Mouse (Mus musculus) megakaryocyte, embryonic 14.5 days (primary cell): ENCODE measurements around the gene Bahd1. TPM values are rescaled to one million over a fixed set of nuclear protein-coding genes. Genes with fewer than 3 reads are reported as not detected.

Source experiments
- H3K27me3 ChIP-seq: replicated peaks from 2 replicates; pipeline ENCODE3; 2012; ENCODE audit warnings: inconsistent platforms
- H3K36me3 ChIP-seq: replicated peaks from 2 replicates; pipeline ENCODE3; 2012; ENCODE audit warnings: low read length, inconsistent platforms, mixed read lengths
- H3K4me1 ChIP-seq: 2 replicates; pipeline ENCODE4 v1.6.1; 2012; ENCODE audit warnings: inconsistent platforms
- H3K4me3 ChIP-seq: replicated peaks from 2 replicates; pipeline ENCODE3; 2012; ENCODE audit warnings: moderate library complexity, mild to moderate bottlenecking, inconsistent platforms
- H3K9me3 ChIP-seq: 2 replicates; pipeline ENCODE4 v1.6.1; 2012; ENCODE audit warnings: inconsistent platforms
- FLI1 ChIP-seq: IDR thresholded peaks from 2 replicates; pipeline ENCODE4 v1.6.1; 2012; ENCODE audit warnings: low read length, inconsistent platforms, mixed read lengths
- GATA1 ChIP-seq: IDR thresholded peaks from 3 replicates; pipeline ENCODE4 v1.6.1; 2012; ENCODE audit warnings: mixed read lengths, low read length, inconsistent platforms, borderline replicate concordance
- polyA plus RNA-seq: library from polyadenylated mRNA; stranded (reverse); fragments of >175 nt; gene quantifications from 2 replicates; pipeline ENCODE4 v1.2.3, GENCODE M21; 2012; ENCODE audit warnings: low replicate concordance; ENCODE audit not compliant: insufficient read depth

Gene Bahd1
- polyA plus RNA-seq, 1 experiment, result 14.8 TPM

DNA sequence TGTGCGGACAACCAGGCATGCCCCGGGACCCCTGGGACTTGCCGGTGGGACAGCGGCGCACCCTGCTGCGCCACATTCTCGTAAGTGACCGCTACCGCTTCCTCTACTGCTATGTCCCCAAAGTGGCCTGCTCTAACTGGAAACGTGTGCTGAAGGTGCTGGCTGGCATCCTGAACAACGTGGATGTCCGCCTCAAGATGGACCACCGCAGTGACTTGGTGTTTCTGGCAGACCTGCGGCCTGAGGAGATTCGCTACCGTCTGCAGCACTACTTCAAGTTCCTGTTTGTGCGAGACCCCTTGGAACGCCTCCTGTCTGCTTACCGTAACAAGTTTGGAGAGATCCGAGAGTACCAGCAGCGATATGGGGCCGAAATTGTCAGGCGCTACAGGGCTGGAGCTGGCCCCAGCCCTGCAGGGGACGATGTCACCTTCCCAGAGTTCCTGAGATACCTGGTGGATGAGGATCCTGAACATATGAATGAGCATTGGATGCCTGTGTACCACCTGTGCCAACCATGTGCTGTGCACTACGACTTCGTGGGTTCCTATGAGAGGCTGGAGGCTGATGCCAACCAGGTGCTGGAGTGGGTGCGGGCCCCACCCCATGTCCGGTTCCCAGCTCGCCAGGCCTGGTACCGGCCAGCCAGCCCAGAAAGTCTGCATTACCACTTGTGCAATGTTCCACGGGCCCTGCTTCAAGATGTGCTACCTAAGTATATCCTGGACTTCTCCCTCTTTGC, 27.0 kb downstream of the Bahd1 start:
- Histone ChIP-seq H3K9me3 (no peaks in the 10 kb centered on the region), H3K4me1 (peaks cover 31% of the 10 kb centered on the region)
- TF ChIP-seq FLI1 (no peak), GATA1 (no peak)

GRCm38 (mm10) chr2:118941341-118941740, 41.2 kb downstream of the Bahd1 start:
- H3K4me3 ChIP-seq, result no peak overlapping the region
- no peaks in the 10 kb centered on the region for H3K36me3 ChIP-seq
- no peak for TF ChIP-seq FLI1
- TF ChIP-seq GATA1, result no peak
- H3K9me3 ChIP-seq, result peaks cover 9% of the 10 kb centered on the region
- H3K27me3 ChIP-seq, result peaks cover 35% of the 10 kb centered on the region
- H3K4me1 ChIP-seq, result no peaks in the 10 kb centered on the region

More for the DNA sequence above, 27.0 kb downstream of the Bahd1 start:
- Histone ChIP-seq H3K36me3 (peaks cover 33% of the 10 kb centered on the region), H3K27me3 (peaks cover 26% of the 10 kb centered on the region), H3K4me3 (peak overlapping the region; percentile 93)

GRCm38 (mm10) chr2:118943232-118943631, 43.1 kb downstream of the Bahd1 start:
- Histone ChIP-seq H3K36me3 (no peaks in the 10 kb centered on the region), H3K27me3 (peaks cover 42% of the 10 kb centered on the region)
- no peak for TF ChIP-seq GATA1
- no peak for TF ChIP-seq FLI1

GRCm38 (mm10) chr2:118948818-118949217, 48.6 kb downstream of the Bahd1 start:
- H3K4me3 ChIP-seq, result no peak overlapping the region
- TF ChIP-seq FLI1, result no peak
- no peak for TF ChIP-seq GATA1
- peaks cover 46% of the 10 kb centered on the region for H3K27me3 ChIP-seq
- peaks cover 8% of the 10 kb centered on the region for H3K9me3 ChIP-seq
- no peaks in the 10 kb centered on the region for H3K36me3 ChIP-seq
- H3K4me1 ChIP-seq, result no peaks in the 10 kb centered on the region

More at GRCm38 (mm10) chr2:118943232-118943631, 43.1 kb downstream of the Bahd1 start:
- Histone ChIP-seq H3K4me3 (no peak overlapping the region), H3K4me1 (no peaks in the 10 kb centered on the region), H3K9me3 (peaks cover 9% of the 10 kb centered on the region)

DNA sequence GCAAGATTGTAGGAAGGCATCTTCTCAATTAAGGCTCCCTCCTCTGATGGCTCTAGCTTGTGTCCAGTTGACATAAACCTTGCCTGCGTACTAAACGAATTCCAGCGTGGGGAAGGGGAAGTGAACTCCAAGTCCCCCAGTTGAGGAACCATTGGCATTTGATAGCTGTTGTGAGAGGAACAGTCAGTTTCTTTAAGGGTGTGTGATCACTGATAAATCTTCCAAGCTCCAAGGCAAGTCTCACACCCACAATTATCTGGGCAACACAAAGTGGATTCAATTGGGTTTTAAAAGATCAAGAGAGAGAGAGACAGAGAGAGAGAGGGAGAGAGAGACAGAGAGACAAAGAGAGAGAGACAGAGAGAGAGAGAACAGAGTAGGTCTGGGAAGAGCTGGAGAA, 49.5 kb downstream of the Bahd1 start:
- TF ChIP-seq GATA1 (no peak), FLI1 (no peak)
- H3K4me3 ChIP-seq, result no peak overlapping the region
- peaks cover 9% of the 10 kb centered on the region for H3K9me3 ChIP-seq
- no peaks in the 10 kb centered on the region for H3K4me1 ChIP-seq
- H3K36me3 ChIP-seq, result no peaks in the 10 kb centered on the region
- H3K27me3 ChIP-seq, result peaks cover 45% of the 10 kb centered on the region

DNA sequence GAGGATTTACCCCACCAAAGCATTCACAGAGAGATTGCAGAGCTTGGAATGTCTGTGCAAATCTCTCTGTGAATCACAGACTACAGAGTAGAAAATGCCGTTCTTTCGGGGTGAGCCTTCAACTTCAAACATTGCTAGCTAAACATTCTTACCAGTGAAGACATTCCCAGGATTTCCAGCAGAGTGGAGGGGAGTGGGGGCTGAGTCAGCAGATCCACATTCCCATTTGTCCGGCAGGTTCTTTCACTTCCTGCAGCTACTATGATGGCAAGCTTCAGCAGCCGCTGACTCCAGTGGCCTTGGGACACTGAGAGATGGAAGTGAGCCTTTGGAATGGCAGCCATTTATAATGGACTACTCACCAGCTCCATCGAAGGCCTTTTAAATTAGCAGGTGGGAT, 56.3 kb downstream of the Bahd1 start:
- Histone ChIP-seq H3K9me3 (peaks cover 9% of the 10 kb centered on the region), H3K4me3 (no peak overlapping the region), H3K4me1 (peaks cover 6% of the 10 kb centered on the region), H3K27me3 (peaks cover 25% of the 10 kb centered on the region), H3K36me3 (no peaks in the 10 kb centered on the region)
- no peak for TF ChIP-seq GATA1
- TF ChIP-seq FLI1, result no peak

DNA sequence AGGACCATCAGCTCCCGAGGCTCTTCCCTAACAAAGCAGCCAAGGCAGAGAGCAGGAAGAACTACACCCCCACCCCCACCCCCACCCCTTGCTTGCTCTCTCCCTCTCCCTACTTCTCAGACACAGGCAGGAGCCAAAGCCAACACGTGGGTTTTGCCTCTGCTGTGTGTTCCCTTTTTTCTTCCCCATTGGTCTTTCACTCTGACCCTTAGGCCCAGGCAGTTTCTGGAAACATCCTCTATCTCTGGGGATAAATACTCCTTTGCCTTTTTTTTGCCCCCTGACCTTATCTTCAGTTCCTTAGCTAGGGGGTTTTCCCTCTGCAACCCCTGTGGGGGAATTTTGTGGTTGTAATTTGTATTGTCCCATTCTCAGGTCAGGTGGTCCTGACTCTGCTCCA, 59.5 kb downstream of the Bahd1 start:
- peaks cover 11% of the 10 kb centered on the region for H3K4me1 ChIP-seq
- no peaks in the 10 kb centered on the region for H3K36me3 ChIP-seq
- TF ChIP-seq GATA1 (no peak), FLI1 (no peak)
- no peak overlapping the region for H3K4me3 ChIP-seq
- peaks cover 29% of the 10 kb centered on the region for H3K27me3 ChIP-seq
- H3K9me3 ChIP-seq, result no peaks in the 10 kb centered on the region

- no peaks in the 10 kb centered on the region for H3K9me3 ChIP-seq
- H3K4me3 ChIP-seq, result no peak overlapping the region
- no peak for TF ChIP-seq FLI1
- TF ChIP-seq GATA1, result no peak
- no peaks in the 10 kb centered on the region for H3K36me3 ChIP-seq
- peaks cover 29% of the 10 kb centered on the region for H3K27me3 ChIP-seq
- H3K4me1 ChIP-seq, result peaks cover 11% of the 10 kb centered on the region
These were observed 60.2 kb downstream of the Bahd1 start for GRCm38 (mm10) chr2:118960413-118960812.

DNA sequence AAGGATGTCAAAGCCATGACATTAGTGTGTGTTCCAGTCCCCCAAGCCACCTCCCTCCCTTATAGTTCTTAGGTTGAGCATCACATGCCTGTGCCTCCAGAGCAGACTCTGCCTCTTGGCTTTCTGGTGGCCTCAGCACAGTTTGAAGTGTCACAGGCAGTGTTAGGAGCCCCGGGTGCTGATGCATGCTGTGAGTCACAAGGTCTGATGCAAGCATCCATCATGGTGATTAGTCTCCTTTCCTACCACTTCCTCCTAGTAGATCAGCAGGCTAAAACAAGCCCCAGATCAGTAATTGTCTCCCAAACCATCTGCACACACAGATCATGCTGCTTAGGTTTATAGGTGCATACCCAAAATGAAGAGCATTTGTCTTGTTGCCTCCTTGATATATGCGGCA, 61.4 kb downstream of the Bahd1 start:
- Histone ChIP-seq H3K27me3 (peaks cover 28% of the 10 kb centered on the region), H3K36me3 (no peaks in the 10 kb centered on the region), H3K9me3 (no peaks in the 10 kb centered on the region), H3K4me3 (peak overlapping the region; percentile 60), H3K4me1 (peaks cover 11% of the 10 kb centered on the region)
- TF ChIP-seq GATA1 (no peak), FLI1 (no peak)

- TF ChIP-seq GATA1, result no peak
- TF ChIP-seq FLI1, result no peak
- Histone ChIP-seq H3K36me3 (no peaks in the 10 kb centered on the region), H3K4me1 (peaks cover 15% of the 10 kb centered on the region), H3K4me3 (no peak overlapping the region), H3K27me3 (peaks cover 23% of the 10 kb centered on the region), H3K9me3 (no peaks in the 10 kb centered on the region)
These were observed 63.0 kb downstream of the Bahd1 start for GRCm38 (mm10) chr2:118963007-118963675.

DNA sequence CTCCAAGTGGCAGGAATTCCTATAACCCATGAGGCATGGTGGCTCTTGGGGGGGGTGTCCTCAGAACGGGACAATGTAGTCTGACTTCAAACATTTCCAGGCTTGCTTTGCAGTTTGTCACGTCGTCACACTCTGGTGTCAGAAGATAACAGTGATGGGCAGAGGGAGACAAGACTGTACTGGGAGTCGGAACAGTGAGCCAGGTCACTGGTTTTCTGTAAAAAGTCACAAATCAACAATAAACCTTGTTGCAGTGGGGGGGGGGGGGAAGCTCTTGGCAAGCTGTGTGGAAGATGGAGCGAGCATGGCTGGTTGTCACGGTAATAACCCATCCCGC, 63.5 kb downstream of the Bahd1 start:
- no peaks in the 10 kb centered on the region for H3K36me3 ChIP-seq
- H3K4me1 ChIP-seq, result peaks cover 17% of the 10 kb centered on the region
- H3K9me3 ChIP-seq, result no peaks in the 10 kb centered on the region
- TF ChIP-seq FLI1 (no peak), GATA1 (no peak)
- peaks cover 23% of the 10 kb centered on the region for H3K27me3 ChIP-seq
- no peak overlapping the region for H3K4me3 ChIP-seq
